Mouse (Mus musculus) erythroblast, embryonic 14.5 days (primary cell): ENCODE measurements around the gene Bad.

ENCODE experiments used
- GATA1 ChIP-seq: IDR thresholded peaks from 2 replicates; pipeline ENCODE4 v1.6.1; 2012; ENCODE audit warnings: low read length, inconsistent platforms, mixed read lengths
- TAL1 ChIP-seq: IDR thresholded peaks from 3 replicates; pipeline ENCODE4 v1.6.1; 2012; ENCODE audit warnings: low read length, inconsistent platforms, mixed read lengths

DNA sequence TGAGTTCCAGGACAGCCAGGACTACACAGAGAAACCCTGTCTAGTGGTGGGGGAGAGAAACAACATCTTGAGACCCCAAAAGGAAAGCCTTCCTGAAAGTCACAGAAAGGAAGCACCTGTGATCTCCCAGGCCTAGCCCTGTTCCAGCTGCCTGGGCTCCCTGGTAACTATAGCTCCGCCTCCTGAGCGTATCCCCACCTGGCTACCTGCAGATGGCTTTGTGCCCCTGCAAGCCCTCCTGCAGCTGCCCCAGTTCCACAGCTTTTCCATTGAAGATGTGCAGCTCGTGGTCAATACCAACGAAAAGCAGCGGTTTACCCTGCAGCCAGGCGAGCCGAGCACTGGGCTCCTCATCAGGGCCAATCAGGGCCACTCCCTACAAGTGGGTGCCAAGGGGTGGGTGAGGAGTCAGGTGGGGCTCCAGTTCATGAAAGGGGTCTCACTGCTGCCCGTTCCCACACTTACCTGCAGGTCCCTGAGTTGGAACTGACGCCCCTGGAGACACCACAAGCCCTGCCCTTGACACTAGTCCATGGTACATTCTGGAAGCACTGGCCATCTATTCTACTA lies 56.1 kb downstream of the Bad start:
- TF ChIP-seq GATA1 (no peak), TAL1 (no peak)
